Mouse (Mus musculus): ENCODE data around the gene Gm49342. TPM values are rescaled to one million over a fixed set of nuclear protein-coding genes. Genes with fewer than 3 reads are reported as not detected.

Gene Gm49342
- polyA plus RNA-seq, 2 experiments: 65.9 TPM; not detected in 1

GRCm38 (mm10) chr14:51009572-51009971, 65.3 kb downstream of the Gm49342 start:
- Histone ChIP-seq H3K9me3 (ENCODE audit: control insufficient read depth, low read length) (no peaks in the 10 kb centered on the region), H3K27me3 (ENCODE audit: control insufficient read depth, insufficient read depth, low read length) (no peaks in the 10 kb centered on the region), H3K4me1 (replicated peaks; ENCODE audit: control insufficient read depth in 2 of 2, insufficient read depth in 2 of 2, low read length in 1 of 2) (peaks cover 0 to 5% of the 10 kb centered on the region in 2 experiments; a peak in 1 of 4 replicates), H3K27ac (no peak overlapping the region), H3K36me3 (replicated peaks; ENCODE audit: control insufficient read depth, insufficient read depth, low read depth) (no peaks in the 10 kb centered on the region), H3K9ac (replicated peaks) (no peak overlapping the region), H3K4me2 (ENCODE audit: low read depth) (no peak overlapping the region), H3K4me3 (ENCODE audit: insufficient read depth in 1 of 2, low read depth in 2 of 2, low read length in 2 of 2) (no peak overlapping the region)
- WGBS (ENCODE audit: insufficient replicate concordance): 60% methylated on average over 6 of the region's 6 CpGs
- no peak for DNase-seq (ENCODE audit: low read depth in 3 of 3, low spot score in 3 of 3)
- ATAC-seq (ENCODE audit: insufficient read depth): no peak
- TF ChIP-seq CTCF (IDR thresholded peaks at IDR 0.05; ENCODE audit: low read depth): no peak
- no peak for TF ChIP-seq EP300 (IDR thresholded peaks at IDR 0.05; ENCODE audit: low read depth)

Other genes with a start within 250 kb of the Gm49342 start
- not detected in 2 replicates for gene Olfr748, start 237.1 kb upstream of the Gm49342 start, polyA plus RNA-seq (2012; rRNA removed)
- not detected in 2 replicates for gene Olfr748, start 237.1 kb upstream of the Gm49342 start, polyA plus RNA-seq (2014; fragmentation: Nextera tagmentation; extraction: Ambion mirVana)
- gene Olfr749, start 199.4 kb upstream of the Gm49342 start, polyA plus RNA-seq (2012; rRNA removed): not detected in 2 replicates
- gene Olfr749, start 199.4 kb upstream of the Gm49342 start, polyA plus RNA-seq (2014; fragmentation: Nextera tagmentation; extraction: Ambion mirVana): not detected in 2 replicates
- 9.6 and 10.8 TPM in 2 replicates for gene Ttc5, start 159.0 kb upstream of the Gm49342 start, polyA plus RNA-seq (2012; rRNA removed)
- gene Ttc5, start 159.0 kb upstream of the Gm49342 start, polyA plus RNA-seq (2014; fragmentation: Nextera tagmentation; extraction: Ambion mirVana): 18.0 and 19.8 TPM in 2 replicates
- not detected in 2 replicates for gene Ccnb1ip1, start 136.8 kb upstream of the Gm49342 start, polyA plus RNA-seq (2012; rRNA removed)
- not detected in 2 replicates for gene Ccnb1ip1, start 136.8 kb upstream of the Gm49342 start, polyA plus RNA-seq (2014; fragmentation: Nextera tagmentation; extraction: Ambion mirVana)
- 20.6 and 32.9 TPM in 2 replicates for gene Parp2, start 136.7 kb upstream of the Gm49342 start, polyA plus RNA-seq (2012; rRNA removed)
- 31.3 and 35.9 TPM in 2 replicates for gene Parp2, start 136.7 kb upstream of the Gm49342 start, polyA plus RNA-seq (2014; fragmentation: Nextera tagmentation; extraction: Ambion mirVana)
- 1.5 and 2.2 TPM in 2 replicates for gene Tep1, start 74.0 kb upstream of the Gm49342 start, polyA plus RNA-seq (2012; rRNA removed)
- gene Tep1, start 74.0 kb upstream of the Gm49342 start, polyA plus RNA-seq (2014; fragmentation: Nextera tagmentation; extraction: Ambion mirVana): 3.0 and 4.1 TPM in 2 replicates
- gene Klhl33, start 47.0 kb upstream of the Gm49342 start, polyA plus RNA-seq (2012; rRNA removed): 0.12 and 0.16 TPM in 2 replicates
- 0.08 and 0.15 TPM in 2 replicates for gene Klhl33, start 47.0 kb upstream of the Gm49342 start, polyA plus RNA-seq (2014; fragmentation: Nextera tagmentation; extraction: Ambion mirVana)
- gene Osgep, start 19.6 kb upstream of the Gm49342 start, polyA plus RNA-seq (2012; rRNA removed): 19.9 and 34.5 TPM in 2 replicates
- 54.8 and 59.7 TPM in 2 replicates for gene Osgep, start 19.6 kb upstream of the Gm49342 start, polyA plus RNA-seq (2014; fragmentation: Nextera tagmentation; extraction: Ambion mirVana)
- gene Apex1, start 19.5 kb upstream of the Gm49342 start, polyA plus RNA-seq (2012; rRNA removed): 34.5 and 51.3 TPM in 2 replicates
- gene Apex1, start 19.5 kb upstream of the Gm49342 start, polyA plus RNA-seq (2014; fragmentation: Nextera tagmentation; extraction: Ambion mirVana): 85.7 and 90.8 TPM in 2 replicates
- gene Pip4p1, start 13.7 kb upstream of the Gm49342 start, polyA plus RNA-seq (2012; rRNA removed): 16.7 and 24.7 TPM in 2 replicates
- 16.9 and 18.7 TPM in 2 replicates for gene Pip4p1, start 13.7 kb upstream of the Gm49342 start, polyA plus RNA-seq (2014; fragmentation: Nextera tagmentation; extraction: Ambion mirVana)
- 65.8 and 81.4 TPM in 2 replicates for gene Pnp, start 13.4 kb upstream of the Gm49342 start, polyA plus RNA-seq (2012; rRNA removed)
- 87.0 and 91.4 TPM in 2 replicates for gene Pnp, start 13.4 kb upstream of the Gm49342 start, polyA plus RNA-seq (2014; fragmentation: Nextera tagmentation; extraction: Ambion mirVana)
- gene Pnp2, start 11.5 kb downstream of the Gm49342 start, polyA plus RNA-seq (2012; rRNA removed): 6.5 and 9.8 TPM in 2 replicates
- 12.0 and 13.7 TPM in 2 replicates for gene Pnp2, start 11.5 kb downstream of the Gm49342 start, polyA plus RNA-seq (2014; fragmentation: Nextera tagmentation; extraction: Ambion mirVana)
- not detected in 2 replicates for gene Rnase10, start 63.2 kb downstream of the Gm49342 start, polyA plus RNA-seq (2012; rRNA removed)
- not detected in 2 replicates for gene Rnase10, start 63.2 kb downstream of the Gm49342 start, polyA plus RNA-seq (2014; fragmentation: Nextera tagmentation; extraction: Ambion mirVana)
- gene Rnase9, start 97.4 kb downstream of the Gm49342 start, polyA plus RNA-seq (2012; rRNA removed): not detected in 2 replicates
- gene Rnase9, start 97.4 kb downstream of the Gm49342 start, polyA plus RNA-seq (2014; fragmentation: Nextera tagmentation; extraction: Ambion mirVana): not detected in 2 replicates
- gene Rnase11, start 105.6 kb downstream of the Gm49342 start, polyA plus RNA-seq (2012; rRNA removed): not detected in 2 replicates
- gene Rnase11, start 105.6 kb downstream of the Gm49342 start, polyA plus RNA-seq (2014; fragmentation: Nextera tagmentation; extraction: Ambion mirVana): not detected in 2 replicates
- gene Rnase12, start 113.1 kb downstream of the Gm49342 start, polyA plus RNA-seq (2012; rRNA removed): 0.69 and 0.95 TPM in 2 replicates
- gene Rnase12, start 113.1 kb downstream of the Gm49342 start, polyA plus RNA-seq (2014; fragmentation: Nextera tagmentation; extraction: Ambion mirVana): 0.91 and 1.8 TPM in 2 replicates
- not detected in 2 replicates for gene Olfr750, start 129.9 kb downstream of the Gm49342 start, polyA plus RNA-seq (2012; rRNA removed)
- gene Olfr750, start 129.9 kb downstream of the Gm49342 start, polyA plus RNA-seq (2014; fragmentation: Nextera tagmentation; extraction: Ambion mirVana): not detected in 2 replicates
- 12.8 and 15.0 TPM in 2 replicates for gene Rnase4, start 146.6 kb downstream of the Gm49342 start, polyA plus RNA-seq (2012; rRNA removed)
- 20.2 and 21.9 TPM in 2 replicates for gene Rnase4, start 146.6 kb downstream of the Gm49342 start, polyA plus RNA-seq (2014; fragmentation: Nextera tagmentation; extraction: Ambion mirVana)
- gene Ang, start 146.6 kb downstream of the Gm49342 start, polyA plus RNA-seq (2012; rRNA removed): 3.3 and 3.4 TPM in 2 replicates
- 5.4 and 7.1 TPM in 2 replicates for gene Ang, start 146.6 kb downstream of the Gm49342 start, polyA plus RNA-seq (2014; fragmentation: Nextera tagmentation; extraction: Ambion mirVana)
- gene Eddm3b, start 169.9 kb downstream of the Gm49342 start, polyA plus RNA-seq (2012; rRNA removed): not detected in 2 replicates
- not detected in 2 replicates for gene Eddm3b, start 169.9 kb downstream of the Gm49342 start, polyA plus RNA-seq (2014; fragmentation: Nextera tagmentation; extraction: Ambion mirVana)
- gene Rnase6, start 179.4 kb downstream of the Gm49342 start, polyA plus RNA-seq (2012; rRNA removed): 1.9 and 2.8 TPM in 2 replicates
- gene Rnase6, start 179.4 kb downstream of the Gm49342 start, polyA plus RNA-seq (2014; fragmentation: Nextera tagmentation; extraction: Ambion mirVana): 3.6 TPM in 2 replicates
- not detected in 2 replicates for gene Rnase1, start 202.3 kb downstream of the Gm49342 start, polyA plus RNA-seq (2012; rRNA removed)
- not detected in 2 replicates for gene Rnase1, start 202.3 kb downstream of the Gm49342 start, polyA plus RNA-seq (2014; fragmentation: Nextera tagmentation; extraction: Ambion mirVana)
- not detected in 2 replicates for gene Rnase2b, start 217.7 kb downstream of the Gm49342 start, polyA plus RNA-seq (2012; rRNA removed)
- not detected in 2 replicates for gene Rnase2b, start 217.7 kb downstream of the Gm49342 start, polyA plus RNA-seq (2014; fragmentation: Nextera tagmentation; extraction: Ambion mirVana)